Comparison of ENCODE assay signal across 21 mouse cellular contexts in the genomic region with DNA sequence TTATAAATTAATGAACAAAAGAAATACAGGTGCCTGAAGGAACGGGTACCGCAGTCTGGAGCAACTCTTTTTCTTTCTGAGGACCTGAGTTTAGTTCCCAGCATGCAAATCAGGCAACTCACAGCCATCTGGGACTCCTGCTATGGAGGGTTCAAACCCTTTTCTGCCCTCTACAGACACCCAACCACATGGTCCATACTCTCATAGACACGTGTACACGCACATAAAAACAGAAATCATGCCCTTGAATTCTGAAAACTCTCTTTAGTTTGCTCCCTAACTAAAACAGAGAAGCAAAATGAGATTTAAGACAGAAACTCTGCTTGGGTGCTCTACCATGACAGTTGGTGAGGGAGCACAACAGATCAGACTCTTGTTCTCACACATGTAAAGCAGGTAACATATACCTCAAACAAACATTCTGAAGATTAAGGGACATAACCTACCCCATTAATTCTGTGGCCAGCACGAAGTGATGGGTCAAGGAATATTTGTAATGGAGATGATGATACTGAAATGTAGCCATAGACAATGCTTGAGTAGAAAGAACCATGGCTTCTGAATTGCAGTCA.
DNase-seq lines count a peak whose midpoint lies in the region; ATAC-seq and TF ChIP-seq lines count a peak whose summit lies in the region.
"Had no signal": no experiment of that assay in that cellular context is flagged by ENCODE, and none has a peak within 500 bp of the region (broad histone marks: within the 10 kb centered on the region; RNA-seq: fewer than 3 reads in every experiment).

No protein-coding gene starts in this region.

- no peaks in the 10 kb centered on the region for H3K79me2 ChIP-seq in CH12.LX (replicated peaks; ENCODE audit: control insufficient read depth, extremely low read depth, insufficient read depth, poor library complexity, severe bottlenecking)

- no peak overlapping the region for H3K4me2 ChIP-seq in kidney, embryonic 14.5 days (replicated peaks; ENCODE audit: low read depth, low read length)
- H3K4me2 ChIP-seq in kidney, postnatal 0 days (ENCODE audit: low read length) = no peak overlapping the region
- no peak overlapping the region for H3K4me2 ChIP-seq in CH12.LX (ENCODE audit: insufficient read depth, low read depth, poor library complexity, severe bottlenecking)
- H3K4me2 ChIP-seq: embryonic facial prominence, embryonic 12.5 days; forebrain, embryonic 13.5 days; forebrain, embryonic 15.5 days had no signal

- intact Hi-C loops in gastrocnemius, adult 2 months (cut with DNase I) = no loop called here

- no peak for TF ChIP-seq CTCF in kidney, adult 2 months (conservative IDR thresholded peaks at IDR 0.05; ENCODE audit: insufficient read depth, insufficient read length, low read depth, low read length)
- TF ChIP-seq CTCF in kidney, postnatal 0 days (IDR thresholded peaks at IDR 0.05; ENCODE audit: low read depth) = no peak
- TF ChIP-seq CTCF in CH12.LX (conservative IDR thresholded peaks at IDR 0.05 in 1 of 2, IDR thresholded peaks at IDR 0.05 in 1 of 2; ENCODE audit: low read depth in 2 of 2, low read length in 2 of 2) = 0 out of 4 replicates have a peak, but pooled peaks of 1 of the 2 experiments have one; percentile 2
- TF ChIP-seq CTCF in gastrocnemius, adult 2 months (IDR thresholded peaks at IDR 0.05) = no peak

- 0 out of 2 replicates have a peak, but pooled peaks have one; percentile 18 for TF ChIP-seq EP300 in CH12.LX (IDR thresholded peaks at IDR 0.05; ENCODE audit: low read length)

- dilution Hi-C loops in CH12.LX (cut with MboI; ENCODE audit: extremely low pct_ligation_motif_present, extremely low pct_unique_long_range_greater_than_20kb, low sequenced_read_pairs) = no loop called here

- H3K27me3 ChIP-seq in kidney, embryonic 14.5 days (ENCODE audit: control insufficient read depth, insufficient read depth, low read length) = no peaks in the 10 kb centered on the region
- no peaks in the 10 kb centered on the region for H3K27me3 ChIP-seq in kidney, adult 2 months (replicated peaks; ENCODE audit: control insufficient read depth, insufficient read depth, low read length)
- no peaks in the 10 kb centered on the region for H3K27me3 ChIP-seq in kidney, postnatal 0 days (ENCODE audit: insufficient read depth, low read length)
- no peaks in the 10 kb centered on the region for H3K27me3 ChIP-seq in CH12.LX (replicated peaks)
- H3K27me3 ChIP-seq: embryonic facial prominence, embryonic 12.5 days; forebrain, embryonic 13.5 days; forebrain, embryonic 15.5 days had no signal

- no peak overlapping the region for H3K9ac ChIP-seq in kidney, embryonic 14.5 days (ENCODE audit: low read depth, low read length)
- H3K9ac ChIP-seq in kidney, postnatal 0 days (ENCODE audit: low read depth, low read length) = no peak overlapping the region
- no peak overlapping the region for H3K9ac ChIP-seq in CH12.LX (ENCODE audit: insufficient read depth, low read depth)
- H3K9ac ChIP-seq: embryonic facial prominence, embryonic 12.5 days; forebrain, embryonic 13.5 days; forebrain, embryonic 15.5 days had no signal

- WGBS in kidney, embryonic 14.5 days = 68% methylated on average over 5 of the region's 5 CpGs
- 45% methylated on average over 5 of the region's 5 CpGs for WGBS in kidney, adult 2 months
- WGBS in kidney, postnatal 0 days = 57% methylated on average over 5 of the region's 5 CpGs

- peak; percentile 1 for TF ChIP-seq RAD21 in CH12.LX (IDR thresholded peaks at IDR 0.05; ENCODE audit: low read depth, low read length)

- H3K27ac ChIP-seq in kidney, embryonic 14.5 days (ENCODE audit: low read depth, low read length) = no peak overlapping the region
- H3K27ac ChIP-seq in kidney, adult 2 months (ENCODE audit: insufficient read depth, low read depth, low read length) = no peak overlapping the region
- H3K27ac ChIP-seq in kidney, postnatal 0 days = no peak overlapping the region
- no peak overlapping the region for H3K27ac ChIP-seq in CH12.LX (ENCODE audit: insufficient read depth, low read depth)
- H3K27ac ChIP-seq in gastrocnemius, adult 2 months = no peak overlapping the region
- H3K27ac ChIP-seq: embryonic facial prominence, embryonic 10.5 days; embryonic facial prominence, embryonic 12.5 days; forebrain, embryonic 13.5 days; forebrain, embryonic 15.5 days had no signal

- TF ChIP-seq POLR2A in kidney, adult 2 months (IDR thresholded peaks at IDR 0.05; ENCODE audit: low read depth, low read length) = no peak
- TF ChIP-seq POLR2A in CH12.LX (IDR thresholded peaks at IDR 0.05; ENCODE audit: low read depth, low read length) = no peak

- no peaks in the 10 kb centered on the region for H3K36me3 ChIP-seq in kidney, embryonic 14.5 days (ENCODE audit: control insufficient read depth, insufficient read depth, low read length)
- no peaks in the 10 kb centered on the region for H3K36me3 ChIP-seq in kidney, adult 2 months (ENCODE audit: control insufficient read depth, insufficient read depth, low read length)
- H3K36me3 ChIP-seq in kidney, postnatal 0 days (ENCODE audit: insufficient read depth, low read length) = no peaks in the 10 kb centered on the region
- no peaks in the 10 kb centered on the region for H3K36me3 ChIP-seq in CH12.LX (replicated peaks in 1 of 2; ENCODE audit: control insufficient read depth in 1 of 2, insufficient read depth in 1 of 2, low read length in 1 of 2)
- H3K36me3 ChIP-seq: embryonic facial prominence, embryonic 10.5 days; embryonic facial prominence, embryonic 12.5 days; forebrain, embryonic 15.5 days; G1E had no signal

- H3K4me1 ChIP-seq in kidney, embryonic 14.5 days (ENCODE audit: control insufficient read depth, insufficient read depth, low read length) = no peaks in the 10 kb centered on the region
- H3K4me1 ChIP-seq in kidney, adult 2 months (ENCODE audit: control insufficient read depth, insufficient read depth, low read length) = no peaks in the 10 kb centered on the region
- H3K4me1 ChIP-seq in kidney, postnatal 0 days (replicated peaks; ENCODE audit: insufficient read depth, low read length) = no peaks in the 10 kb centered on the region
- H3K4me1 ChIP-seq in CH12.LX (ENCODE audit: control insufficient read depth in 1 of 2, insufficient read depth in 2 of 2) = peaks cover 12 to 51% of the 10 kb centered on the region in 2 experiments
- H3K4me1 ChIP-seq: embryonic facial prominence, embryonic 10.5 days; embryonic facial prominence, embryonic 12.5 days; forebrain, embryonic 13.5 days; forebrain, embryonic 15.5 days had no signal

- in situ Hi-C loops in CH12.LX (cut with MboI; ENCODE audit: low pct_ligation_motif_present, low pct_unique_long_range_greater_than_20kb, low sequenced_read_pairs) = loop anchor here (5.0 kb wide), 1 partner anchor 46 kb away; no protein-coding TSS in a partner anchor

- no peak overlapping the region for H3K4me3 ChIP-seq in kidney, embryonic 14.5 days (ENCODE audit: low read length)
- no peak overlapping the region for H3K4me3 ChIP-seq in kidney, adult 2 months (ENCODE audit: insufficient read depth, low read depth, low read length)
- no peak overlapping the region for H3K4me3 ChIP-seq in kidney, postnatal 0 days (replicated peaks; ENCODE audit: low read depth, low read length)
- H3K4me3 ChIP-seq in CH12.LX (replicated peaks in 1 of 3; ENCODE audit: low read depth in 2 of 3, low read length in 2 of 3, poor library complexity in 1 of 3) = no peak overlapping the region
- no peak overlapping the region for H3K4me3 ChIP-seq in gastrocnemius, adult 2 months
- H3K4me3 ChIP-seq: embryonic facial prominence, embryonic 10.5 days; embryonic facial prominence, embryonic 12.5 days; forebrain, embryonic 13.5 days; forebrain, embryonic 15.5 days had no signal

- peak; percentile 66; the same call in 1 of the 2 replicates for ATAC-seq in kidney, embryonic 14.5 days (ENCODE audit: low FRiP score, low TSS enrichment)
- no peak for ATAC-seq in kidney, postnatal 0 days (replicated peaks; ENCODE audit: low FRiP score, low read depth)
- ATAC-seq: activated CD4-positive, CD25-positive, alpha-beta regulatory T cell, adult 4 months; forebrain, embryonic 13.5 days; forebrain, embryonic 15.5 days; Patski had no signal

- DNase-seq in kidney, adult 2 months = no peak
- peak; percentile 18 for DNase-seq in kidney, postnatal 0 days (ENCODE audit: low spot score)
- no peak for DNase-seq in kidney, adult 18-20 months
- DNase-seq in CH12.LX (ENCODE audit: extremely low read depth) = peak; percentile 21
- DNase-seq in gastrocnemius, adult 2 months = no peak
- DNase-seq: adrenal gland, adult 8-10 months; adrenal gland, postnatal 14 days; adrenal gland, postnatal 36 days; cerebellum, adult 11-12 months; cerebellum, adult 2 months; cerebellum, adult 9-10 months; cerebellum, postnatal 10 days; cerebellum, postnatal 25 days had no signal

- no peaks in the 10 kb centered on the region for H3K9me3 ChIP-seq in kidney, embryonic 14.5 days (ENCODE audit: control insufficient read depth, low read length)
- H3K9me3 ChIP-seq in kidney, postnatal 0 days (replicated peaks; ENCODE audit: low read length) = no peaks in the 10 kb centered on the region
- peaks cover 3% of the 10 kb centered on the region for H3K9me3 ChIP-seq in CH12.LX (replicated peaks; ENCODE audit: low read length)
- H3K9me3 ChIP-seq: embryonic facial prominence, embryonic 10.5 days; embryonic facial prominence, embryonic 12.5 days; forebrain, embryonic 13.5 days; forebrain, embryonic 15.5 days; G1E had no signal

TF ChIP-seq in CH12.LX, 34 proteins besides CTCF, POLR2A, EP300 and RAD21:
- TF ChIP-seq KAT2A (IDR thresholded peaks at IDR 0.05; ENCODE audit: insufficient replicate concordance, low read length) (no peak), PAX5 (IDR thresholded peaks at IDR 0.05; ENCODE audit: low read length) (no peak), MAFK (IDR thresholded peaks at IDR 0.05; ENCODE audit: insufficient replicate concordance, low read length) (no peak), TBP (conservative IDR thresholded peaks at IDR 0.05; ENCODE audit: low read depth, low read length) (no peak), UBTF (IDR thresholded peaks at IDR 0.05; ENCODE audit: low read depth, low read length) (no peak), MXI1 (IDR thresholded peaks at IDR 0.05; ENCODE audit: low read depth, low read length) (no peak), POLR2AphosphoS2 (IDR thresholded peaks at IDR 0.05; ENCODE audit: low read depth, low read length) (no peak), BHLHE40 (IDR thresholded peaks at IDR 0.05; ENCODE audit: low read depth, low read length) (0 out of 2 replicates have a peak, but pooled peaks have one; percentile 35), MAX (IDR thresholded peaks at IDR 0.05; ENCODE audit: low read length) (peak; percentile 83), ZMIZ1 (IDR thresholded peaks at IDR 0.05; ENCODE audit: low read depth, low read length) (0 out of 2 replicates have a peak, but pooled peaks have one; percentile 26), MYC (IDR thresholded peaks at IDR 0.05; ENCODE audit: low read depth, low read length) (peak; percentile 73; the same call in 1 of the 2 replicates)

Comparison
In these comparisons a context has a peak if more than half of its experiments do, and no peak if none do; other contexts are left out.
1. DNase-seq: peak in kidney, postnatal 0 days (single experiment) and CH12.LX (single experiment); none in kidney, adult 2 months (single experiment), kidney, adult 18-20 months (single experiment) and gastrocnemius, adult 2 months (single experiment).